Mouse (Mus musculus) kidney, embryonic 15.5 days (tissue): ENCODE measurements around the gene Cacna2d1. TPM values are rescaled to one million over a fixed set of nuclear protein-coding genes. Genes with fewer than 3 reads are reported as not detected.

Experiments used
- ATAC-seq: fragments of 200-750 bp; cut with Nextera tagmentation; replicated peaks from 2 replicates; pipeline ENCODE4 v1.8.0; 2017; ENCODE audit warnings: moderate TSS enrichment; ENCODE audit not compliant: low FRiP score
- H3K27ac ChIP-seq: fragments of 300-500 bp; sonication (generic); 2 replicates; pipeline ENCODE4 v1.5.1; 2015; ENCODE audit warnings: mild to moderate bottlenecking, inconsistent platforms
- H3K27me3 ChIP-seq: fragments of 300-500 bp; sonication (generic); 2 replicates; pipeline ENCODE4 v1.6.1; 2015; ENCODE audit warnings: inconsistent platforms
- H3K36me3 ChIP-seq: fragments of 300-500 bp; sonication (generic); 2 replicates; pipeline ENCODE4 v1.6.1; 2015; ENCODE audit warnings: inconsistent platforms
- H3K4me1 ChIP-seq: fragments of 300-500 bp; sonication (generic); 2 replicates; pipeline ENCODE4 v1.6.1; 2015; ENCODE audit warnings: inconsistent platforms
- H3K4me2 ChIP-seq: fragments of 300-500 bp; sonication (generic); 2 replicates; pipeline ENCODE4 v1.6.1; 2015; ENCODE audit warnings: moderate library complexity, mild to moderate bottlenecking, inconsistent platforms
- H3K4me3 ChIP-seq: fragments of 300-500 bp; sonication (generic); replicated peaks from 2 replicates; pipeline ENCODE4 v1.5.1; 2015; ENCODE audit warnings: mild to moderate bottlenecking, inconsistent platforms
- H3K9ac ChIP-seq: fragments of 300-500 bp; sonication (generic); 2 replicates; pipeline ENCODE4 v1.6.1; 2015; ENCODE audit warnings: mild to moderate bottlenecking, inconsistent platforms
- H3K9me3 ChIP-seq: fragments of 300-500 bp; sonication (generic); replicated peaks from 2 replicates; pipeline ENCODE4 v1.6.1; 2016; ENCODE audit warnings: inconsistent platforms
- WGBS: fragments of 180-500 bp; shearing (Covaris S2); methylation state at CpG from one replicate; pipeline ENCODE4 v1.1.7; 2015; ENCODE audit warnings: mixed read lengths; 5-methylcytosine and 5-hydroxymethylcytosine counted together
- polyA plus RNA-seq: library from polyadenylated mRNA; unstranded; fragments of >200 nt; fragmentation: Nextera tagmentation; extraction: Ambion mirVana; gene quantifications from 2 replicates; pipeline ENCODE4 v1.2.1, GENCODE M21; 2015

The Cacna2d1 gene
- polyA plus RNA-seq, 1 experiment from 2014 or later = 18.4 TPM

DNA sequence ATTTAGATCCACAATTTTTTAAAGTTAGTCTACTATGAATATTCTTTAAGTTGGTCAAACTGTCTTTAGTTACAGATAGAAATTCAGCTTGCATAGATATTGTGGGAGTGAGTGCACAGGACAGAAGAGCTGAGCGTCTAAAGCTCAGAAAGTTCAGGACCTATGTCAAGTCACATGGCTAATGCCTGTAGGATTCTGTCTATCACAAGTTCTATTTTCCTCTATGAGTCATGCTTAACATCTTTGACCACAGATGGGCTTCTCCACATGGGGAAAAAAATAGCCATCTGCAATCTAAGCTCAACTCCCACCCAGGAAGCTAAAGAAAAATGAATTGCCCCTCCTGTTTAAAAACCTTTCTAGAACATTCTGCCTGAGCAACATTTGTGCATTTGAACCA, 483.5 kb downstream of the Cacna2d1 start:
- Histone ChIP-seq H3K27ac (no peak overlapping the region), H3K27me3 (no peaks in the 10 kb centered on the region), H3K4me1 (no peaks in the 10 kb centered on the region), H3K4me2 (no peak overlapping the region), H3K9ac (no peak overlapping the region), H3K36me3 (no peaks in the 10 kb centered on the region), H3K4me3 (no peak overlapping the region), H3K9me3 (no peaks in the 10 kb centered on the region)
- WGBS = 50% methylated on average over 1 of the region's 1 CpGs
- ATAC-seq = no peak

GRCm38 (mm10) chr5:16418504-16418903, 484.0 kb downstream of the Cacna2d1 start:
- WGBS = 68% methylated on average over 3 of the region's 3 CpGs
- H3K36me3 ChIP-seq = no peaks in the 10 kb centered on the region

More at GRCm38 (mm10) chr5:16418504-16418903, 484.0 kb downstream of the Cacna2d1 start:
- H3K27ac ChIP-seq = no peak overlapping the region
- no peak overlapping the region for H3K9ac ChIP-seq
- no peak for ATAC-seq
- no peak overlapping the region for H3K4me2 ChIP-seq
- no peaks in the 10 kb centered on the region for H3K27me3 ChIP-seq
- no peak overlapping the region for H3K4me3 ChIP-seq
- H3K9me3 ChIP-seq = no peaks in the 10 kb centered on the region
- H3K4me1 ChIP-seq = no peaks in the 10 kb centered on the region

Other genes with a start within 250 kb of the Cacna2d1 start
- gene Speer4c, start 220.4 kb upstream of the Cacna2d1 start, polyA plus RNA-seq = not detected in 2 replicates